19 mouse cellular contexts compared by ENCODE assay signal in the genomic region with DNA sequence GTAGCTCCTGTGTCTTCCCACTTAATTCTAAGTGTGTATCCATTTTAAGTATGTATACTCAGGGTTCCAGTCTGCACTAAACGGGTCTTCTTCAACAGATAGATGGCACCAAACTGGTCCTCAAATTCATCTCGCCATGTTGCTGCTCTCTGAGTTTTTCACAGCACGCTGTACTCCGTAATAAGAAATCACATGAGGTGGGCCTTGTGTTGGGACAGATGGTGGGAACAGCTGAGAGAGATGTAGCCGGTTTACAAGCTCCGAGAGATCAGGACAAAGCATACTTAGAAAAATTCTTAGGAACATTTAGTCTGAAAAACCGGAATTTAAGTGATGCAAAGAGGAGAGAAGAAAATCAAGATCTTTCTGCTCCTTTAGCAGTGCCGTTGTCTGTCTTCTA.
A peak's percentile ranks its signal among the peaks of the same experiment; 100 is the strongest.
DNase-seq lines count a peak whose midpoint lies in the region; ATAC-seq and TF ChIP-seq lines count a peak whose summit lies in the region.
"Had no signal": no experiment of that assay in that cellular context is flagged by ENCODE, and none has a peak within 500 bp of the region (broad histone marks: within the 10 kb centered on the region; RNA-seq: fewer than 3 reads in every experiment).

No protein-coding gene starts in this region.

- DNase-seq in forebrain, embryonic 10.5 days (ENCODE audit: extremely low spot score, low spot score), result no peak
- DNase-seq in midbrain, postnatal 0 days (ENCODE audit: low spot score), result peak; percentile 14
- peak; percentile 71 to 76 for DNase-seq in layer of hippocampus, adult 8-10 months (ENCODE audit: low spot score in 2 of 2)
- no peak for DNase-seq in adrenal gland, postnatal 10 days
- no peak for DNase-seq in lung, adult 18-20 months
- DNase-seq: adrenal gland, adult 8-10 months; cerebellum, postnatal 10 days; gastrocnemius, postnatal 25 days; heart, postnatal 14 days; kidney, adult 11 months; kidney, postnatal 10 days; lung, adult 2 months; lung, postnatal 36 days; thymus, postnatal 4 days had no signal

- H3K9me3 ChIP-seq in forebrain, embryonic 15.5 days, result no peaks in the 10 kb centered on the region
- H3K9me3 ChIP-seq in forebrain, embryonic 10.5 days, result no peaks in the 10 kb centered on the region
- no peaks in the 10 kb centered on the region for H3K9me3 ChIP-seq in midbrain, postnatal 0 days (ENCODE audit: low read length)
- no peaks in the 10 kb centered on the region for H3K9me3 ChIP-seq in midbrain, embryonic 15.5 days
- H3K9me3 ChIP-seq: heart, embryonic 10.5 days; hindbrain, embryonic 15.5 days; neural tube, embryonic 12.5 days had no signal

- H3K36me3 ChIP-seq in forebrain, embryonic 15.5 days, result no peaks in the 10 kb centered on the region
- H3K36me3 ChIP-seq in forebrain, embryonic 10.5 days (replicated peaks), result no peaks in the 10 kb centered on the region
- H3K36me3 ChIP-seq in midbrain, postnatal 0 days (ENCODE audit: insufficient read depth, low read length), result no peaks in the 10 kb centered on the region
- no peaks in the 10 kb centered on the region for H3K36me3 ChIP-seq in midbrain, embryonic 15.5 days (replicated peaks)
- H3K36me3 ChIP-seq: heart, embryonic 10.5 days; hindbrain, embryonic 15.5 days; neural tube, embryonic 12.5 days had no signal

- H3K4me2 ChIP-seq in forebrain, embryonic 15.5 days (replicated peaks), result no peak overlapping the region
- no peak overlapping the region for H3K4me2 ChIP-seq in midbrain, postnatal 0 days (ENCODE audit: low read depth, low read length, poor library complexity, severe bottlenecking)
- no peak overlapping the region for H3K4me2 ChIP-seq in midbrain, embryonic 15.5 days
- H3K4me2 ChIP-seq: hindbrain, embryonic 15.5 days; neural tube, embryonic 12.5 days had no signal

- no peak overlapping the region for H3K4me3 ChIP-seq in forebrain, embryonic 15.5 days
- H3K4me3 ChIP-seq in forebrain, embryonic 10.5 days, result no peak overlapping the region
- no peak overlapping the region for H3K4me3 ChIP-seq in midbrain, postnatal 0 days (ENCODE audit: low read depth, low read length)
- no peak overlapping the region for H3K4me3 ChIP-seq in midbrain, embryonic 15.5 days
- H3K4me3 ChIP-seq: heart, embryonic 10.5 days; hindbrain, embryonic 15.5 days; neural tube, embryonic 12.5 days had no signal

- no peak overlapping the region for H3K9ac ChIP-seq in forebrain, embryonic 15.5 days (replicated peaks)
- H3K9ac ChIP-seq in midbrain, postnatal 0 days (replicated peaks; ENCODE audit: low read length, poor library complexity, severe bottlenecking), result no peak overlapping the region
- H3K9ac ChIP-seq in midbrain, embryonic 15.5 days, result no peak overlapping the region
- H3K9ac ChIP-seq: hindbrain, embryonic 15.5 days; neural tube, embryonic 12.5 days had no signal

- H3K27me3 ChIP-seq in forebrain, embryonic 15.5 days, result no peaks in the 10 kb centered on the region
- no peaks in the 10 kb centered on the region for H3K27me3 ChIP-seq in forebrain, embryonic 10.5 days (ENCODE audit: poor library complexity, severe bottlenecking)
- no peaks in the 10 kb centered on the region for H3K27me3 ChIP-seq in midbrain, postnatal 0 days (ENCODE audit: insufficient read depth, low read length)
- no peaks in the 10 kb centered on the region for H3K27me3 ChIP-seq in midbrain, embryonic 15.5 days (replicated peaks)
- H3K27me3 ChIP-seq: hindbrain, embryonic 15.5 days; neural tube, embryonic 12.5 days had no signal

- peaks cover 4% of the 10 kb centered on the region; the same call in 1 of the 2 replicates for H3K4me1 ChIP-seq in forebrain, embryonic 15.5 days
- H3K4me1 ChIP-seq in forebrain, embryonic 10.5 days, result no peaks in the 10 kb centered on the region
- no peaks in the 10 kb centered on the region for H3K4me1 ChIP-seq in midbrain, postnatal 0 days (ENCODE audit: insufficient read depth, low read length)
- no peaks in the 10 kb centered on the region for H3K4me1 ChIP-seq in midbrain, embryonic 15.5 days
- H3K4me1 ChIP-seq: heart, embryonic 10.5 days; hindbrain, embryonic 15.5 days; neural tube, embryonic 12.5 days had no signal

- TF ChIP-seq CTCF in midbrain, postnatal 0 days (IDR thresholded peaks at IDR 0.05), result no peak

- peak overlapping the region; percentile 55 for H3K27ac ChIP-seq in forebrain, embryonic 15.5 days (replicated peaks)
- H3K27ac ChIP-seq in forebrain, embryonic 10.5 days, result no peak overlapping the region
- H3K27ac ChIP-seq in midbrain, postnatal 0 days (ENCODE audit: low read depth, low read length), result no peak overlapping the region
- H3K27ac ChIP-seq in midbrain, embryonic 15.5 days, result no peak overlapping the region
- H3K27ac ChIP-seq: heart, embryonic 10.5 days; hindbrain, embryonic 15.5 days; neural tube, embryonic 12.5 days had no signal

- WGBS in forebrain, embryonic 15.5 days, result 60% methylated on average over 8 of the region's 8 CpGs
- 93% methylated on average over 8 of the region's 8 CpGs for WGBS in forebrain, embryonic 10.5 days
- WGBS in midbrain, postnatal 0 days, result 91% methylated on average over 8 of the region's 8 CpGs
- WGBS in midbrain, embryonic 15.5 days, result 84% methylated on average over 8 of the region's 8 CpGs

- ATAC-seq in forebrain, embryonic 15.5 days (replicated peaks), result peak; percentile 73
- no peak for ATAC-seq in midbrain, postnatal 0 days (ENCODE audit: low FRiP score)
- ATAC-seq in midbrain, embryonic 15.5 days (replicated peaks), result no peak

Comparison
In these comparisons a context has a peak if more than half of its experiments do, and no peak if none do; other contexts are left out.
1. DNase-seq: peak in midbrain, postnatal 0 days (single experiment) and layer of hippocampus, adult 8-10 months (2 of 2); none in forebrain, embryonic 10.5 days (single experiment), adrenal gland, postnatal 10 days (single experiment) and lung, adult 18-20 months (0 of 2).